Mouse (Mus musculus) G1E-ER4 (cell line): ENCODE measurements around the gene Lrrc74a. TPM values are rescaled to one million over a fixed set of nuclear protein-coding genes. Genes with fewer than 3 reads are reported as not detected.

Source experiments
- GATA1 ChIP-seq: IDR thresholded peaks from one replicate; pipeline ENCODE4 v1.8.0; 2012; ENCODE audit warnings: low read length, inconsistent platforms
- polyA plus RNA-seq: library from polyadenylated mRNA; stranded (reverse); fragments of >175 nt; gene quantifications from 2 replicates; pipeline ENCODE4 v1.2.3, GENCODE M21; 2012

Gene Lrrc74a
- polyA plus RNA-seq, 1 experiment = not detected

- TF ChIP-seq GATA1 = no peak
Measured at GRCm38 (mm10) chr12:86702690-86703089, 31.5 kb upstream of the Lrrc74a start.

- no peak for TF ChIP-seq GATA1
Measured at GRCm38 (mm10) chr12:86705843-86706242, 28.3 kb upstream of the Lrrc74a start.

GRCm38 (mm10) chr12:86714026-86714425 lies 20.1 kb upstream of the Lrrc74a start:
- no peak for TF ChIP-seq GATA1

- TF ChIP-seq GATA1 = no peak
Measured at GRCm38 (mm10) chr12:86715401-86715800, 18.8 kb upstream of the Lrrc74a start.

GRCm38 (mm10) chr12:86716962-86717361 lies 17.2 kb upstream of the Lrrc74a start:
- TF ChIP-seq GATA1 = no peak

GRCm38 (mm10) chr12:86719961-86720639 lies 14.1 kb upstream of the Lrrc74a start:
- no peak for TF ChIP-seq GATA1

- TF ChIP-seq GATA1 = no peak
Measured at GRCm38 (mm10) chr12:86721453-86721852, 12.7 kb upstream of the Lrrc74a start.

- no peak for TF ChIP-seq GATA1
Measured at GRCm38 (mm10) chr12:86724300-86724699, 9.9 kb upstream of the Lrrc74a start.

GRCm38 (mm10) chr12:86725706-86726105 lies 8.5 kb upstream of the Lrrc74a start:
- no peak for TF ChIP-seq GATA1

- no peak for TF ChIP-seq GATA1
Measured at GRCm38 (mm10) chr12:86726120-86726640, 8.0 kb upstream of the Lrrc74a start, which contains the start of gene Angel1. TSS of gene Angel1 (minus strand) at chr12:86726460.

GRCm38 (mm10) chr12:86761036-86761435 lies 26.9 kb downstream of the Lrrc74a start:
- no peak for TF ChIP-seq GATA1

- TF ChIP-seq GATA1 = no peak
Measured at GRCm38 (mm10) chr12:86764060-86764459, 29.9 kb downstream of the Lrrc74a start.

- peak; percentile 33 for TF ChIP-seq GATA1
Measured at GRCm38 (mm10) chr12:86766467-86766866, 32.3 kb downstream of the Lrrc74a start.

GRCm38 (mm10) chr12:86767868-86768631 lies 33.9 kb downstream of the Lrrc74a start:
- TF ChIP-seq GATA1 = no peak

- TF ChIP-seq GATA1 = no peak
Measured at GRCm38 (mm10) chr12:86768986-86769580, 34.9 kb downstream of the Lrrc74a start.

- TF ChIP-seq GATA1 = no peak
Measured at GRCm38 (mm10) chr12:86769819-86770218, 35.6 kb downstream of the Lrrc74a start.
